Mouse (Mus musculus): ENCODE data around the gene Fam19a2.

Gene Fam19a2

DNA sequence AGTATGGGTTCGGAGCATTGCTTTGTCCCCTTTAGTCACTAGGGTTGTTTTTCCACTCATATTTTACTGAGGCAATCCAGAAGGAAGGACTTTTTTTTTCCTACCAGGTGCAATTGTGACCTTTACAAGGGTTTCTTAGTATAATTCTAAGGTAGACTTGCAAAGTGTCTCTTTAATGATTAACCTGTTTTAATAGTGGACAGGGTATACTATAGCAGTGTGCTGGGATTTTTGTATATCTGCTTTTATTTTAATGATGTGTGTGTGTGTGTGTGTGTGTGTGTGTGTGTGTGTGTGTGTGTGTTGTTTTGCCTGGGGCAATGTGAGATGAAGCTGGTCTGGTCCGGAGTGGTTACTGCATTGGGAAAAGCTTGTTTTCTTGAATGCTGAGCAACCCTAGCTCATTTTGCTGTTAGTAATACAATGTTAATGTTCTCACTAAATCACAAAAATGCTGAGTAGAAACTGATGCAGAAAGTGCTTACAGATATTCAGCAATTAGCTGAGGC is 458.2 kb downstream of the Fam19a2 start:
- DNase-seq (ENCODE audit: low read depth, low spot score) = no peak

DNA sequence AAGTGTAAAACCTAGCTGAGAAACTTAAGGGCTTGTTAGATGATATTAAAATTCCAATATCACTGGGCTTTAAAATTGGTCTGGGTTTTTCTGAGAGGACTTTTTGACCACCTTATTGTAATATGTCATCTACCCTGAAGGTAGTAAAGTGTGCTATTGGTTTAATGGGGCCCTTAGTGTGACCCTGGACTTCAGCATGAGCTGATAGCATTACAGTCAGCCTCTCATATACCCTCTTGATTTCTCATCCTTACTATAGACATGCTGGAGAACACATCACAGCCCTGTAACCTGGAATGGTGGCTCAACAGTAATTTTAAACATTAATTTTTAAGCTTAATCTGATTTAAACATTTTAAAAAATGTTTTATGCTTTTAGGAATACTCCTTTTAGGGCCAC is 459.8 kb downstream of the Fam19a2 start:
- DNase-seq (ENCODE audit: low read depth, low spot score) = no peak

DNA sequence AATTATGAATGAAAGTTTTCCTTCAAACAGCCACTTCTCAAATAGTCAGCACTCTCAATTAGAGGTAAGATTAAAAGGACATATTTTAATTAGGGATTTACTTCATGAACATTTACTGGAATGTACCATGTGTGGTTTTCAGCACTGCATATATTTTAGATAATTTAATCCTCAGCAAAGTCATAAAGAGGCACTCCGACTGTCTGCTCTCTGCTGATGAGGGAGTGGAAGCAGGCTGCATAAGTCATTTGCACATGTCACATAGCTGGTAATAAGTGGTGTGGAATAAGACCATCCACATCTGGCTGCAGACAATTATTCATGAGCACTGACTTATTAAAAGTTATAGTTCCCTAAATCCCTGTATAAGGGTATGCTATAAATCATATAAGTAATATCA is 484.5 kb downstream of the Fam19a2 start:
- no peak for DNase-seq (ENCODE audit: low read depth, low spot score)

DNA sequence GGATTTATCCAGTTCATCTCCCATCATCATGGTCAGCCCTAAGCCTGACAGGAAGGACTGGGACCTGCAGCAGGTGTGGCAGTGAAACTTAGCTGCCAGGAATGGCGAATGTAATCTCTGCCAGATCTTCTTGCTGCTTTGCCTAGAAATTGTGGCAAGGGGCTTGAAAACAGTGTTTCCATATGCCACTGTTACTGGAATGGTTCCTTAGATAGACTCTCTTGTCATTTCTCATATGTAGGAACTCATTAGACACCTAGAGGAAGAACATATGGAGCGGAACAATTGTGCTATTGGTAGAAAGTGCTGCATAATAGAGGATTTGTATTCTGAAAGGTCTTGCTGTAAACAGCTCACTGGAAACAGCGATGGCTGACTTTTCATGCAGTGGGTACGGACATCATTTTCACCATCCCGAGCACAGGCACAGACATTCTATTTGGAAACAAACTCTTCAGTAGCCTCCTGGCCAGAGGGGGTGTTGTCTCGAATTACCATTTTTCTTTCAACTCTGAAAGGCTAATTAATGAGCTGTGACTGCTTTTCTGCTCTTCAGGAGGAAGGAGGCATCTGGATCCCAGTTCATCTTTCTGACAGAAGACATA is 488.0 kb downstream of the Fam19a2 start:
- DNase-seq (ENCODE audit: low read depth, low spot score) = no peak

DNA sequence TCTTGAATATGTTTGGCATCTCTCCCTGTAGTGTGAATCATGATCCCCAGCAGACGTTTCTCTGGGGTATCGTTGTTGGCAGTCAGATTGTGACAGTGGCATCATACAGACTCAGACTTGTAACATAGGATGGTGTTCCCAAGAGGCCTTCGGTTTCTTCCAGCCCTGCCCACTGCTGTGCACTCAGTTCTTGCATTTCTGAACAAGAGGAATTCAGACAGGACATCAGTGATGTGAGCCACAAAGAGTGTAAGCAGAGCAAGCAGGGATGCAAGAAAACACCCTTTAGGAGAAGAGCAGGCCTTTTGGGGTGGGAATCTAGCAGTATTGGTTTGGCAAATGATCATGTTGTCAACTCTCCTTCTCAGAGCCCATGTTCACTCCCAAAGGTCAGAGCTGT is 489.0 kb downstream of the Fam19a2 start:
- DNase-seq (ENCODE audit: low read depth, low spot score) = no peak

DNA sequence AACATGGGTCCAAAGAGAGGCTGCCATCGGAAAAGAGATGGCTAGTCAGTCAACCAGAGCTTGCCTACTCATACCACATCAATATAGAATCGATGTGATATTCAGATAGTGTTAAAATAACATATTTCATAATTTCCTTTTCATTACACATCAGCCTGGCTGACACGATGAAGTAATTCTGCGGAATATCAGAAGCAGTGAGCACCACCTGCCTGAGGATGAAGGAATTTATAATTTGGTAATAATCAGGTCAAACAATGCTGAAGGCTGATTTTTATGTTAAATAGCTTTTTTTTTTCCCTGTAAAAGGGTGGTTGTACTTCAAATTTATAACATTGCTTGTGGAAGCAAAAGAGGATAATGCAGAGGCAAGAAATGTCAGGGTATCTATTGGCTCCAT is 490.2 kb downstream of the Fam19a2 start:
- DNase-seq (ENCODE audit: low read depth, low spot score) = no peak

DNA sequence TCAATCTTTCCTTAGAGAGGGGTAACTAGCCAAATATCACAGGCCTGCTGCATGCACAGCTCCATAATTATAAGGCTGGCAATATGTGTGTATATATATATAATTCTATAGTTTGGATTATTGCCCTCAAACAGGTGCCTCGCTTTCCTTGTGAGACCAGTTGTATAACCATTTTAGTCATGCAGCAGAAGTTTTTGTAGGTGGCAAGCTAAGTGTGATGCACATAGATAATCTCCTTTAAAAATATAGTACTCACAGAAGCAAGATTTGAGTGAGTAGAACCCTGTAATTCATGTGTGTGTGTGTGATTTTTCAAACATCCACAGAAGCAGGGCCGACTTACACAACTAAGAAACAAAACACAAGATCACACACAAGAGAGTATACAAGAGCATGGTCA is 525.6 kb downstream of the Fam19a2 start:
- no peak for DNase-seq (ENCODE audit: low read depth, low spot score)

Measured in skeletal muscle tissue, adult 2 months (tissue).